ENCODE assay signal across 10 mouse cellular contexts in the genomic region with DNA sequence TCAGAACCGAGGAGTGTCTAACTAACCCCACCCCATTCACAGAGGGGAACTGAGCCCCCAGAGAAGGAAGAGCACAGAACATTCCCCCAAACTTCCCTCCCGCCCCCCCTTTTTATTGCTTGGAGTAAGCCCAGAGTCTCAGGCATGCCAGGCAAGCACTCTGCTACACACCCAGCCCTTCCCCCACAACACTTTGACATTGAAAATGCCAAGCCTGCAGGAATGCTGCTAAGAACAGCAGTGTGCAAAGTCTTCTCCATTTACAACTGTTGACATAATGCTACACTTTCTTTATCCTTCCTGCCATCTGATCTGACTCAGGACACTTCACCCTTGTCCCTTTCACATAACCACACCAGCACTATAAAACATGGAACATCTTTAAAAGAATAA. TPM values are rescaled to one million over a fixed set of nuclear protein-coding genes. Genes with fewer than 3 reads are reported as not detected.
DNase-seq lines count a peak whose midpoint lies in the region; ATAC-seq and TF ChIP-seq lines count a peak whose summit lies in the region.
"Had no signal": no experiment of that assay in that cellular context is flagged by ENCODE, and none has a peak within 500 bp of the region (broad histone marks: within the 10 kb centered on the region; RNA-seq: fewer than 3 reads in every experiment).

No protein-coding gene starts in this region.

- H3K4me3 ChIP-seq in heart, embryonic 13.5 days: no peak overlapping the region
- no peak overlapping the region for H3K4me3 ChIP-seq in embryonic facial prominence, embryonic 14.5 days (ENCODE audit: low read depth, low read length)
- H3K4me3 ChIP-seq in kidney, adult 2 months (ENCODE audit: insufficient read depth, low read depth, low read length): no peak overlapping the region
- no peak overlapping the region for H3K4me3 ChIP-seq in lung, embryonic 15.5 days

- H3K27ac ChIP-seq in heart, embryonic 13.5 days (replicated peaks): peak overlapping the region; percentile 55
- peak overlapping the region; percentile 77 for H3K27ac ChIP-seq in embryonic facial prominence, embryonic 14.5 days (replicated peaks; ENCODE audit: low read depth, low read length)
- no peak overlapping the region for H3K27ac ChIP-seq in kidney, adult 2 months (ENCODE audit: insufficient read depth, low read depth, low read length)
- peak overlapping the region; percentile 83 for H3K27ac ChIP-seq in lung, embryonic 15.5 days
- H3K27ac ChIP-seq: macrophage had no signal

- no peak for TF ChIP-seq CTCF in kidney, adult 2 months (conservative IDR thresholded peaks at IDR 0.05; ENCODE audit: insufficient read depth, insufficient read length, low read depth, low read length)

- H3K4me1 ChIP-seq in heart, embryonic 13.5 days: peaks cover 37% of the 10 kb centered on the region
- H3K4me1 ChIP-seq in embryonic facial prominence, embryonic 14.5 days (ENCODE audit: control insufficient read depth, insufficient read depth, low read length): peaks cover 14% of the 10 kb centered on the region; the same call in 1 of the 2 replicates
- no peaks in the 10 kb centered on the region; the same call in 1 of the 2 replicates for H3K4me1 ChIP-seq in kidney, adult 2 months (ENCODE audit: control insufficient read depth, insufficient read depth, low read length)
- H3K4me1 ChIP-seq in lung, embryonic 15.5 days: peaks cover 27% of the 10 kb centered on the region

- H3K4me2 ChIP-seq in heart, embryonic 13.5 days: peak overlapping the region; percentile 51
- H3K4me2 ChIP-seq in embryonic facial prominence, embryonic 14.5 days (ENCODE audit: low read depth, low read length): peak overlapping the region; percentile 30; the same call in 1 of the 2 replicates
- H3K4me2 ChIP-seq in lung, embryonic 15.5 days: peak overlapping the region; percentile 38; the same call in 1 of the 2 replicates

- ATAC-seq in heart, embryonic 13.5 days (ENCODE audit: extremely low read depth, insufficient number of reproducible peaks, low FRiP score, low TSS enrichment): no peak
- peak; percentile 70; the same call in 1 of the 2 replicates for ATAC-seq in embryonic facial prominence, embryonic 14.5 days (ENCODE audit: low read depth)
- ATAC-seq in lung, embryonic 15.5 days (ENCODE audit: borderline replicate concordance, extremely low read depth, low FRiP score, low TSS enrichment): peak; percentile 47; the same call in 1 of the 2 replicates

- H3K9ac ChIP-seq in heart, embryonic 13.5 days: 0 out of 2 replicates have a peak overlapping the region, but pooled peaks have one; percentile 30
- no peak overlapping the region for H3K9ac ChIP-seq in embryonic facial prominence, embryonic 14.5 days (ENCODE audit: low read depth, low read length)
- no peak overlapping the region for H3K9ac ChIP-seq in lung, embryonic 15.5 days

- no peaks in the 10 kb centered on the region for H3K36me3 ChIP-seq in heart, embryonic 13.5 days
- no peaks in the 10 kb centered on the region for H3K36me3 ChIP-seq in embryonic facial prominence, embryonic 14.5 days (ENCODE audit: control insufficient read depth, insufficient read depth, low read length)
- H3K36me3 ChIP-seq in kidney, adult 2 months (ENCODE audit: control insufficient read depth, insufficient read depth, low read length): no peaks in the 10 kb centered on the region
- no peaks in the 10 kb centered on the region for H3K36me3 ChIP-seq in lung, embryonic 15.5 days

- H3K27me3 ChIP-seq in heart, embryonic 13.5 days (replicated peaks): peaks cover 21% of the 10 kb centered on the region
- H3K27me3 ChIP-seq in embryonic facial prominence, embryonic 14.5 days (replicated peaks; ENCODE audit: control insufficient read depth, insufficient read depth, low read length): peaks cover 13% of the 10 kb centered on the region; the same call in 1 of the 2 replicates
- H3K27me3 ChIP-seq in kidney, adult 2 months (replicated peaks; ENCODE audit: control insufficient read depth, insufficient read depth, low read length): no peaks in the 10 kb centered on the region
- H3K27me3 ChIP-seq in lung, embryonic 15.5 days: no peaks in the 10 kb centered on the region; the same call in 1 of the 2 replicates

- H3K9me3 ChIP-seq in heart, embryonic 13.5 days: no peaks in the 10 kb centered on the region
- no peaks in the 10 kb centered on the region for H3K9me3 ChIP-seq in embryonic facial prominence, embryonic 14.5 days (ENCODE audit: control insufficient read depth, low read length)
- H3K9me3 ChIP-seq in lung, embryonic 15.5 days: no peaks in the 10 kb centered on the region

- DNase-seq in heart, adult 9 months (ENCODE audit: low spot score in 2 of 2): no peak
- peak; percentile 77 for DNase-seq in embryonic facial prominence, embryonic 14.5 days (ENCODE audit: low spot score)
- peak; percentile 56 for DNase-seq in kidney, adult 2 months
- DNase-seq in retina, postnatal 1 day: no peak
- no peak for DNase-seq in layer of hippocampus, postnatal 14 days (ENCODE audit: low spot score in 2 of 2)
- DNase-seq in cerebellum, postnatal 25 days: no peak
- DNase-seq: thymus, adult 18-20 months had no signal

- no peak for TF ChIP-seq POLR2A in kidney, adult 2 months (IDR thresholded peaks at IDR 0.05; ENCODE audit: low read depth, low read length)

- WGBS in heart, embryonic 13.5 days: 41% methylated on average over 2 of the region's 2 CpGs
- 13% methylated on average over 2 of the region's 2 CpGs for WGBS in embryonic facial prominence, embryonic 14.5 days
- WGBS in kidney, adult 2 months: 24% methylated on average over 2 of the region's 2 CpGs
- 19% methylated on average over 2 of the region's 2 CpGs for WGBS in lung, embryonic 15.5 days

RNA-seq across cellular contexts. Expression of a gene that starts 4.3 kb away (rescaled TPM):
- polyA plus RNA-seq in heart, embryonic 13.5 days (2015; fragmentation: Nextera tagmentation; extraction: Ambion mirVana): 0.13 TPM in 1 of 2 replicates, not detected in the other
- polyA plus RNA-seq in embryonic facial prominence, embryonic 14.5 days (2014; fragmentation: Nextera tagmentation; extraction: Ambion mirVana): 8.3 and 13.0 TPM in 2 replicates
- polyA plus RNA-seq in kidney, adult 2 months (2012; rRNA removed): 19.6 and 24.9 TPM in 2 replicates
- 8.5 and 9.1 TPM in 2 replicates for polyA plus RNA-seq in lung, embryonic 15.5 days (2015; fragmentation: Nextera tagmentation; extraction: Ambion mirVana)
- total RNA-seq in layer of hippocampus, postnatal 14 days (2021): not detected
- polyA plus RNA-seq: macrophage had no signal

RNA-seq across cellular contexts. Expression of a gene that starts 16.1 kb away (rescaled TPM):
- 15.6 and 17.0 TPM in 2 replicates for polyA plus RNA-seq in heart, embryonic 13.5 days (2015; fragmentation: Nextera tagmentation; extraction: Ambion mirVana)
- 21.9 and 23.1 TPM in 2 replicates for polyA plus RNA-seq in embryonic facial prominence, embryonic 14.5 days (2014; fragmentation: Nextera tagmentation; extraction: Ambion mirVana)
- polyA plus RNA-seq in kidney, adult 2 months (2012; rRNA removed): 4.1 and 4.9 TPM in 2 replicates
- polyA plus RNA-seq in lung, embryonic 15.5 days (2015; fragmentation: Nextera tagmentation; extraction: Ambion mirVana): 35.0 TPM in 2 replicates
- total RNA-seq in layer of hippocampus, postnatal 14 days (2021): 10 to 100 TPM; 26.2 to 27.3 TPM

RNA-seq across cellular contexts. Expression of a gene that starts 24.3 kb away (rescaled TPM):
- polyA plus RNA-seq in heart, embryonic 13.5 days (2015; fragmentation: Nextera tagmentation; extraction: Ambion mirVana): 3.0 and 3.5 TPM in 2 replicates
- 9.2 and 11.1 TPM in 2 replicates for polyA plus RNA-seq in embryonic facial prominence, embryonic 14.5 days (2014; fragmentation: Nextera tagmentation; extraction: Ambion mirVana)
- polyA plus RNA-seq in kidney, adult 2 months (2012; rRNA removed): 21.7 and 24.1 TPM in 2 replicates
- polyA plus RNA-seq in lung, embryonic 15.5 days (2015; fragmentation: Nextera tagmentation; extraction: Ambion mirVana): 6.8 and 10.6 TPM in 2 replicates
- total RNA-seq in layer of hippocampus, postnatal 14 days (2021): 100 to 1,000 TPM; 114 TPM

Comparison
In these comparisons a context has a peak if more than half of its experiments do, and no peak if none do; other contexts are left out.
1. DNase-seq: peak in embryonic facial prominence, embryonic 14.5 days (single experiment) and kidney, adult 2 months (single experiment); none in heart, adult 9 months (0 of 2), retina, postnatal 1 day (single experiment), layer of hippocampus, postnatal 14 days (0 of 2) and cerebellum, postnatal 25 days (0 of 2).
2. Peak in every context shown above with its lines, with median percentiles within 50 percentile points of each other: H3K4me2 ChIP-seq.